ENCODE assay signal across 9 mouse cellular contexts in genomic region chr1:74124991-74125552, GRCm38 (mm10). TPM values are rescaled to one million over a fixed set of nuclear protein-coding genes. Genes with fewer than 3 reads are reported as not detected.
DNase-seq lines count a peak whose midpoint lies in the region; ATAC-seq and TF ChIP-seq lines count a peak whose summit lies in the region.
"Had no signal": no experiment of that assay in that cellular context is flagged by ENCODE, and none has a peak within 500 bp of the region (broad histone marks: within the 10 kb centered on the region; RNA-seq: fewer than 3 reads in every experiment).

Rufy4 (plus strand) TSS chr1:74125541.

- peak; percentile 53 for ATAC-seq in forebrain, embryonic 15.5 days (replicated peaks)
- peak; percentile 60 for ATAC-seq in neural tube, embryonic 14.5 days (ENCODE audit: low read depth)

- no peaks in the 10 kb centered on the region for H3K9me3 ChIP-seq in ES-Bruce4 (replicated peaks; ENCODE audit: control insufficient read depth, insufficient read depth, low read length, poor library complexity, severe bottlenecking)
- no peaks in the 10 kb centered on the region for H3K9me3 ChIP-seq in forebrain, embryonic 15.5 days
- no peaks in the 10 kb centered on the region for H3K9me3 ChIP-seq in neural tube, embryonic 14.5 days (ENCODE audit: control insufficient read depth, low read length)

- TF ChIP-seq EP300 in ES-Bruce4 (IDR thresholded peaks at IDR 0.05; ENCODE audit: insufficient read depth, low read depth, low read length), result no peak

- H3K4me3 ChIP-seq in ES-Bruce4 (ENCODE audit: low read depth, low read length), result peak within 1 kb of the TSS; percentile 65
- peak within 1 kb of the TSS; percentile 51 for H3K4me3 ChIP-seq in forebrain, embryonic 15.5 days
- H3K4me3 ChIP-seq in neural tube, embryonic 14.5 days (ENCODE audit: low read depth, low read length), result peak within 1 kb of the TSS; percentile 43
- H3K4me3 ChIP-seq in testis, adult 2 months (ENCODE audit: control insufficient read depth, low read depth, low read length), result peak within 1 kb of the TSS; percentile 4

- H3K27me3 ChIP-seq in ES-Bruce4 (ENCODE audit: control insufficient read depth, insufficient read depth, low read length, poor library complexity, severe bottlenecking), result peaks cover 6% of the 10 kb centered on the region
- H3K27me3 ChIP-seq in forebrain, embryonic 15.5 days, result peaks cover 5% of the 10 kb centered on the region; the same call in 1 of the 2 replicates
- peaks cover 7% of the 10 kb centered on the region; the same call in 1 of the 2 replicates for H3K27me3 ChIP-seq in neural tube, embryonic 14.5 days (ENCODE audit: control insufficient read depth, insufficient read depth, low read length)
- H3K27me3 ChIP-seq in testis, adult 2 months (ENCODE audit: control insufficient read depth, insufficient read depth, low read length), result no peaks in the 10 kb centered on the region; the same call in 1 of the 2 replicates

- H3K27ac ChIP-seq in ES-Bruce4 (ENCODE audit: insufficient read depth, low read length), result no peak within 1 kb of the TSS
- H3K27ac ChIP-seq in forebrain, embryonic 15.5 days (replicated peaks), result no peak within 1 kb of the TSS
- H3K27ac ChIP-seq in neural tube, embryonic 14.5 days (ENCODE audit: low read depth, low read length), result no peak within 1 kb of the TSS
- no peak within 1 kb of the TSS for H3K27ac ChIP-seq in testis, adult 2 months (ENCODE audit: control insufficient read depth, insufficient read depth, low read depth, low read length)

- no peaks in the 10 kb centered on the region for H3K4me1 ChIP-seq in ES-Bruce4 (ENCODE audit: control insufficient read depth, insufficient read depth, low read length)
- peaks cover 25% of the 10 kb centered on the region for H3K4me1 ChIP-seq in forebrain, embryonic 15.5 days
- H3K4me1 ChIP-seq in neural tube, embryonic 14.5 days (ENCODE audit: control insufficient read depth, insufficient read depth, low read length), result peaks cover 10% of the 10 kb centered on the region; the same call in 1 of the 2 replicates
- peaks cover 8% of the 10 kb centered on the region for H3K4me1 ChIP-seq in testis, adult 2 months (ENCODE audit: control insufficient read depth, insufficient read depth, low read length)

- 0% methylated on average over 12 of the region's 12 CpGs for WGBS in forebrain, embryonic 15.5 days
- 1% methylated on average over 12 of the region's 12 CpGs for WGBS in large intestine, adult 2 months
- WGBS in neural tube, embryonic 14.5 days, result under 1% methylated on average over 12 of the region's 12 CpGs

- peak; percentile 71 for TF ChIP-seq CTCF in ES-Bruce4 (IDR thresholded peaks at IDR 0.05; ENCODE audit: low read depth, low read length)
- TF ChIP-seq CTCF in testis, adult 2 months (IDR thresholded peaks at IDR 0.05; ENCODE audit: control insufficient read depth, insufficient read depth, insufficient replicate concordance, low read depth, low read length), result peak; percentile 43; the same call in 1 of the 2 replicates

- intact Hi-C loops in heart, postnatal 25 days (cut with DNase I), result loop anchor here (1.0 to 2.0 kb wide), 2 partner anchors 128 to 223 kb away; no protein-coding TSS in a partner anchor

- peak within 1 kb of the TSS; percentile 71 for H3K9ac ChIP-seq in ES-Bruce4 (ENCODE audit: low read depth, poor library complexity, severe bottlenecking)
- H3K9ac ChIP-seq in forebrain, embryonic 15.5 days (replicated peaks), result peak within 1 kb of the TSS; percentile 44
- peak within 1 kb of the TSS; percentile 55 for H3K9ac ChIP-seq in neural tube, embryonic 14.5 days (replicated peaks; ENCODE audit: low read depth, low read length)

- no peak for TF ChIP-seq POLR2A in ES-Bruce4 (IDR thresholded peaks at IDR 0.05; ENCODE audit: insufficient read depth, low read length)
- TF ChIP-seq POLR2A in testis, adult 2 months (IDR thresholded peaks at IDR 0.05; ENCODE audit: control insufficient read depth, low read depth, low read length), result no peak

- H3K36me3 ChIP-seq in ES-Bruce4 (ENCODE audit: control insufficient read depth, insufficient read depth, low read length, poor library complexity, severe bottlenecking), result no peaks in the 10 kb centered on the region
- no peaks in the 10 kb centered on the region for H3K36me3 ChIP-seq in forebrain, embryonic 15.5 days
- no peaks in the 10 kb centered on the region for H3K36me3 ChIP-seq in neural tube, embryonic 14.5 days (ENCODE audit: control insufficient read depth, insufficient read depth, low read length)
- no peaks in the 10 kb centered on the region for H3K36me3 ChIP-seq in testis, adult 2 months (ENCODE audit: control insufficient read depth, insufficient read depth, low read length)

- peak; percentile 45 for DNase-seq in c-Kit-positive CD71-positive TER-119-positive erythroid progenitor cells, embryonic 14.5 days (ENCODE audit: low spot score)
- DNase-seq in heart, postnatal 25 days (ENCODE audit: low spot score), result peak; percentile 48
- peak; percentile 19 for DNase-seq in large intestine, adult 2 months (ENCODE audit: low read depth, low spot score)
- DNase-seq in lung, adult 18-20 months, result peak; percentile 82 to 86

- peak within 1 kb of the TSS; percentile 94 for H3K4me2 ChIP-seq in forebrain, embryonic 15.5 days (replicated peaks)
- peak within 1 kb of the TSS; percentile 81 for H3K4me2 ChIP-seq in neural tube, embryonic 14.5 days (ENCODE audit: low read depth, low read length)

RNA-seq across cellular contexts. Expression of gene Rufy4, which starts in this region (rescaled TPM):
- polyA plus RNA-seq in ES-Bruce4 (2011; ENCODE audit: insufficient read depth, insufficient read length, low read depth, missing spikeins), result not detected in 2 replicates
- 0.13 and 0.14 TPM in 2 replicates for polyA plus RNA-seq in forebrain, embryonic 15.5 days (2015; fragmentation: Nextera tagmentation; extraction: Ambion mirVana)
- 1 to 10 TPM; 1.1 to 1.5 TPM for total RNA-seq in heart, postnatal 25 days (2021)
- 0.11 and 0.15 TPM in 2 replicates for polyA plus RNA-seq in large intestine, adult 2 months (2012; rRNA removed)
- polyA plus RNA-seq in neural tube, embryonic 14.5 days (2014; fragmentation: Nextera tagmentation; extraction: Ambion mirVana), result 0.15 and 0.22 TPM in 2 replicates
- 0.40 and 0.42 TPM in 2 replicates for polyA plus RNA-seq in testis, adult 2 months (2012; rRNA removed)
- total RNA-seq: left cerebral cortex, adult 8-10 months had no signal

Comparison
In these comparisons a context has a peak if more than half of its experiments do, and no peak if none do; other contexts are left out.
1. Peak in ATAC-seq, H3K4me3 ChIP-seq, H3K9ac ChIP-seq and H3K4me2 ChIP-seq in forebrain, embryonic 15.5 days; RNA of the gene not detected or under 1 TPM.
2. Peak in DNase-seq in large intestine, adult 2 months; RNA of the gene not detected or under 1 TPM.
3. Peak in ATAC-seq, H3K4me3 ChIP-seq, H3K9ac ChIP-seq and H3K4me2 ChIP-seq in neural tube, embryonic 14.5 days; RNA of the gene not detected or under 1 TPM.
4. H3K4me3 ChIP-seq: peak in every context shown above with its lines; median percentile 65 in ES-Bruce4; 51 in forebrain, embryonic 15.5 days; 43 in neural tube, embryonic 14.5 days; 4 in testis, adult 2 months.
5. DNase-seq: peak in every context shown above with its lines; median percentile 84 in lung, adult 18-20 months; 48 in heart, postnatal 25 days; 45 in c-Kit-positive CD71-positive TER-119-positive erythroid progenitor cells, embryonic 14.5 days; 19 in large intestine, adult 2 months.